Comparison of ENCODE assay signal across 13 mouse cellular contexts in genomic region chr19:56461522-56462101, GRCm38 (mm10). TPM values are rescaled to one million over a fixed set of nuclear protein-coding genes. Genes with fewer than 3 reads are reported as not detected.
DNase-seq lines count a peak whose midpoint lies in the region; ATAC-seq and TF ChIP-seq lines count a peak whose summit lies in the region.
"Had no signal": no experiment of that assay in that cellular context is flagged by ENCODE, and none has a peak within 500 bp of the region (broad histone marks: within the 10 kb centered on the region; RNA-seq: fewer than 3 reads in every experiment).

Plekhs1 (plus strand) TSS chr19:56461640.

- WGBS in lung, embryonic 14.5 days = 50% methylated on average over 10 of the region's 10 CpGs
- WGBS in midbrain, embryonic 11.5 days = 70% methylated on average over 10 of the region's 10 CpGs

- H3K27ac ChIP-seq in lung, embryonic 14.5 days (ENCODE audit: low read depth) = peak within 1 kb of the TSS; percentile 40; the same call in 1 of the 2 replicates
- H3K27ac ChIP-seq in midbrain, embryonic 11.5 days (ENCODE audit: low read depth, low read length) = no peak within 1 kb of the TSS
- H3K27ac ChIP-seq: limb, embryonic 10.5 days; macrophage had no signal

- H3K9ac ChIP-seq in lung, embryonic 14.5 days = no peak within 1 kb of the TSS
- H3K9ac ChIP-seq in midbrain, embryonic 11.5 days (ENCODE audit: low read length) = no peak within 1 kb of the TSS

- H3K4me1 ChIP-seq in lung, embryonic 14.5 days (ENCODE audit: insufficient read depth) = 0 out of 2 replicates have a peak, but pooled peaks cover 3% of the 10 kb centered on the region
- H3K4me1 ChIP-seq in midbrain, embryonic 11.5 days (ENCODE audit: control insufficient read depth, insufficient read depth, low read length) = no peaks in the 10 kb centered on the region
- H3K4me1 ChIP-seq: limb, embryonic 10.5 days had no signal

- no peak within 1 kb of the TSS for H3K4me3 ChIP-seq in lung, embryonic 14.5 days (ENCODE audit: low read depth, low read length)
- no peak within 1 kb of the TSS for H3K4me3 ChIP-seq in midbrain, embryonic 11.5 days (ENCODE audit: low read depth, low read length)
- H3K4me3 ChIP-seq: limb, embryonic 10.5 days had no signal

- DNase-seq in cerebellum, postnatal 10 days = peak; percentile 53 to 56
- DNase-seq in cerebellum, postnatal 36 days = no peak
- DNase-seq in lung, embryonic 14.5 days = peak; percentile 42
- DNase-seq in lung, postnatal 14 days = no peak
- DNase-seq in kidney, postnatal 25 days = peak; percentile 53 to 60
- no peak for DNase-seq in embryo, embryonic 9.5 days (ENCODE audit: extremely low spot score)
- DNase-seq in midbrain, embryonic 11.5 days (ENCODE audit: low spot score, missing footprints) = no peak
- DNase-seq in thymus, adult 18-20 months = no peak
- DNase-seq: B cell, adult 2 months; heart, adult 11 months; heart, postnatal 10 days had no signal

- no peaks in the 10 kb centered on the region for H3K27me3 ChIP-seq in lung, embryonic 14.5 days (ENCODE audit: insufficient read depth, low read length)
- no peaks in the 10 kb centered on the region for H3K27me3 ChIP-seq in midbrain, embryonic 11.5 days (ENCODE audit: control insufficient read depth, insufficient read depth, low read length)

- H3K9me3 ChIP-seq in lung, embryonic 14.5 days (ENCODE audit: low read depth, low read length) = no peaks in the 10 kb centered on the region
- H3K9me3 ChIP-seq in midbrain, embryonic 11.5 days (ENCODE audit: control insufficient read depth, low read length) = no peaks in the 10 kb centered on the region
- H3K9me3 ChIP-seq: limb, embryonic 10.5 days had no signal

- no peak for TF ChIP-seq CTCF in lung, embryonic 14.5 days (IDR thresholded peaks at IDR 0.05; ENCODE audit: low read depth)

- H3K4me2 ChIP-seq in lung, embryonic 14.5 days = no peak within 1 kb of the TSS
- H3K4me2 ChIP-seq in midbrain, embryonic 11.5 days = no peak within 1 kb of the TSS

- no peak for ATAC-seq in lung, embryonic 14.5 days (ENCODE audit: insufficient read depth)
- no peak for ATAC-seq in midbrain, embryonic 11.5 days (ENCODE audit: low FRiP score)

- H3K36me3 ChIP-seq in lung, embryonic 14.5 days (ENCODE audit: insufficient read depth) = no peaks in the 10 kb centered on the region
- H3K36me3 ChIP-seq in midbrain, embryonic 11.5 days (ENCODE audit: control insufficient read depth, insufficient read depth, low read length) = no peaks in the 10 kb centered on the region
- H3K36me3 ChIP-seq: limb, embryonic 10.5 days had no signal

RNA-seq across cellular contexts. Expression of gene Plekhs1, which starts in this region (rescaled TPM):
- 0.61 and 1.0 TPM in 2 replicates for polyA plus RNA-seq in lung, embryonic 14.5 days (2014; fragmentation: Nextera tagmentation; extraction: Ambion mirVana)
- 0.10 and 0.19 TPM in 2 replicates for polyA plus RNA-seq in midbrain, embryonic 11.5 days (2014; fragmentation: Nextera tagmentation; extraction: Ambion mirVana)
- polyA plus RNA-seq: macrophage had no signal

Comparison
In these comparisons a context has a peak if more than half of its experiments do, and no peak if none do; other contexts are left out.
1. DNase-seq: peak in cerebellum, postnatal 10 days (2 of 2), lung, embryonic 14.5 days (single experiment) and kidney, postnatal 25 days (2 of 2); none in cerebellum, postnatal 36 days (0 of 2), lung, postnatal 14 days (single experiment), embryo, embryonic 9.5 days (single experiment), midbrain, embryonic 11.5 days (single experiment) and thymus, adult 18-20 months (0 of 2).